Mouse (Mus musculus): ENCODE measurements around the gene Rasal1.
A peak's percentile ranks its signal among the peaks of the same experiment; 100 is the strongest.

Rasal1 gene

DNA sequence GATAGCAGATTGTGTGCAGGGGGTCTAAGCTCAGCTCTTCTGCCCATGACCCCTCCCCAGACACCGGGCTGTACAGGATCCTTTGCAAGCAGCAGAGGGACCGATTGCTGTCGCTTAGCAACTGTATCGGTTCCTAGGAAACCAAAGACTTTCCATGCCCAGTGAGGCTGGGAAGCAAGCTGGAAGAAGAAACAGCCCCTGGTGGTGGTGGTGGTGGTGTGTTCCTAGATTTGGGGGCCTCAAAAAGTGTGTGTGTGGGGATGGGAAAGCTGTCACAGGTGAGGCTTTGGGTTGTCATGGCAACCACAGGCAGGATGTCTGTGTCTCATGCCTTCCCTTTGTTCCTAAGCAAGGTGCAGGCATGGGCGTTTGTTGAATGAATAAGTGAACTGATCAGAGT is 12.2 kb downstream of the Rasal1 start:
- no peak for DNase-seq

- DNase-seq: no peak
Measured at GRCm38 (mm10) chr5:120664888-120665287, 16.3 kb downstream of the Rasal1 start.

GRCm38 (mm10) chr5:120668761-120669160 is 20.1 kb downstream of the Rasal1 start:
- DNase-seq: no peak

GRCm38 (mm10) chr5:120670132-120670531 is 21.5 kb downstream of the Rasal1 start:
- DNase-seq: no peak

GRCm38 (mm10) chr5:120671865-120672264 is 23.3 kb downstream of the Rasal1 start:
- no peak for DNase-seq

DNA sequence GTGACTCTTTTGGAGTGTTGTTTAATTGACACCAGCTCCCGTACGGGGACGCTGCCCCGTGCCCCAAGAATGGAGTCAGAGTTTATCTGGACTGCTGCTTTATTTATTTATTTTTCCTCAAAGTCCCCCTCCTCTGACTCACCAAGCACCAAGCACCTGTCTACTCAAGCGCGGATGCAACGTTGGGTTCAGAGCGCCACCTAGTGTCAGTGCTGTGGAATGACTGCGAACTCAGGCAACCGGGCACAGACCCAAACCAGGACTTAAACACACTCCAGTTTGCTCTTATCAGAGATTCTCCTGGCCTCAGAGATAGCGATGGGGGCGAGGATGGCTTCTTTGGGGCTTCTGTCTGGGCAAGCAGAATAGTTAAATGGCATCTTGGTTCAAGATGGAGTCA is 25.0 kb downstream of the Rasal1 start:
- peak; percentile 64 to 69 for DNase-seq

DNA sequence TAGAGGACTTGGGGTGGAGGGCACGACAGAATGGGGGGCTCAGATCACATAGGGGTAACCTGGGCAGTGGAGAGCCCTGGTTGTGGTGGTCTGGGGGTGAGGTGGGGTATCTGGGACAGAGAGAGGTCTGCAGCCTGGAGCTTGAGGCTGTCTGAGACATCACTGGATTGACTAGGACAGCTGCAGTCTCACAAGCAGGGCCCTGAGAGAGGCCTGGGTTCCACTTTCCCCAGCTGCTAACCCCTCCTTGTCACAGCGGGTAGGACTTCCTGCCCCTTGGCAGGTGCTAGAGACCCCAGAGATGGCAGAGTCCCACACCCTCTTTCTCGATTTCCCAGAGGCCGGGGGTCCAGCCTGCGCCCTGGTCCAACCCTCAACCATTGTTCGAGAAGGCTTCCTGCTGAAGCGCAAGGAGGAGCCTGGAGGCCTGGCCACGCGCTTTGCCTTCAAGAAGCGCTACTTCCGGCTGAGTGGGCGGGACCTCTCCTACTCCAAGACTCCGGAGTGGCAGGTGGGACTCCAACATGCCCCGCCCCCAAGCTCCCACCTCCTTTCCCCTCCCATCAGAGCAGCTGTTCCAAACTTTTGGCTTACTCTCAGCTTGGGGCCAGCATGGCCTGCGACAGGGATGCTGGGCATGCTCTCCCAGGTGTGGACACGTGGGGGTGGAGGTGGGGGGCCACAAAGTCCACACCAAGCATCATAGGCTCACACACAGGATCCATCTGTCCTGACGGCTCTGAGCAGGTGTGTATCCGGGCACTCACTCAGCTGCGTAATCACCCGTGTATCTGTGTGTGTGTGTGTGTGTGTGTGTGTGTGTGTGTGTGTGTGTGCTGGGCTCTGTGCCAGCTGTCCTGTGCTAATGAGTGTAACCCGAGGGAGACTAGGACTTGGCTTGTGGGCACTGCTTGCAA is 25.9 kb downstream of the Rasal1 start:
- no peak for DNase-seq

- peak; percentile 54 to 65 for DNase-seq
Measured at GRCm38 (mm10) chr5:120677516-120677915, 28.9 kb downstream of the Rasal1 start.

DNA sequence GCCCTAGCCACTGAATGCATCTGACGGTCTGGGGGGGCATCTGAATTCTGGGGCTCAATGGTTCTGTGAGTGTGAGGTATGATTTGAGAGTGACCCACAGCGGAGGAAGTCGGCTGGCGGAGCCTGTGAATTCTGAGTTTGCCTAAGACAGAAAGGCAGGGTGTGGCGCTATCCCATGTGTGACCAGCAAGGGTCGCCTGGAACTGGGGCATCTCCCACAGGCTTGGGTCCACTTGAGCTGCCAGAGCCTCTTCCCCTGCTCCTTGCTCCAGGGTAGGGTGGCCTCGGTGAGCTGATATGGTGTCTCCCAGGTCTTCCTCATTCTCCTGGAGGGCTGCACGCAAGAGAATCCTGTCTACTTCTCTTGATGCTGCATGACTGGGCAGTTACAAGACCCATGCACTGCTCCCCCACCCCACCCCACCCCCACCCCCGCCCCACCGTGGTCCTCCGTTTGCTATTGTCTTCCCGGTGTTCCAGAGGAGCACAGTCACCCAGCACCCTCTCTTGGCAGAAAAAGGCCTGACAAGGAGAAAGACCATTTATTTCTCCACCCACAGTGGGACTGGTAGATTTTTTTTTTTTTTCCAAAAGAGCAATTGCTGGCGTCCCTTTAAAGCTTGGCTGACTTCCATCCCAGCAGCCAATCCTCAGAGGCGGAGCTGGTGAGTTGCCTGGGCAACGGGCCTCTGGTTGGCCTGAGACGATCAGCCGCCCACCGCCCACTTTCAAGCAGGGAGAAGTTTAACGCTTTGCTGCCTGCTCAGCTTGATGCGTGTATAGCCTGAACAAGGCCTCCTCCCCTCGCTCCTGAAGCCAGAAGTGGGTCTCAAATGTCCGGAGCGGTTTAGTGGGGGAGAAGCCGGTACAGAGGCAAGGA is 31.3 kb downstream of the Rasal1 start:
- DNase-seq: peak; percentile 59 to 64

DNA sequence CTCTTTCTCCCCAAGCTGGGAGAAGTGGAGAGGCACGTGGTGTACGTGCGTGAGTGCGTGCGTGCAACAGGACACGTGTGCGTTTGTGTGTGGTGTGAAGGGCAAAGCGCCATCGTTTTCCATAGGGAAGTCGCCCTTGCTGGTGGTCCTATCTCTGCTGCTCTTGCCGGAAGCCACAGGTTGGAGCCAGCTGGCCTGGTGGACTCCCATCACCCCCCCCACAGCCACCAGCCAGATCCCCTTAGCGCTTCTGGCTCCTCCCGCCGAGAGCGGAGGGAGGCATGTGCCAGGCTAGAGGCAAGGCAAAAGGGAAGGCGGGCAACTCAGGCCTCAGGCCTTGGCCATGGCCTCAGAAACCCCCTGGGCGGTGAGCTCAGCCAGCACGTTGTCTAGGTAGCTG is 32.3 kb downstream of the Rasal1 start:
- no peak for DNase-seq

- DNase-seq: peak; percentile 58 to 66
Measured at GRCm38 (mm10) chr5:120682982-120683771, 34.6 kb downstream of the Rasal1 start.

- peak; percentile 58 to 74 for DNase-seq
Measured at GRCm38 (mm10) chr5:120685678-120686077, 37.1 kb downstream of the Rasal1 start.

DNA sequence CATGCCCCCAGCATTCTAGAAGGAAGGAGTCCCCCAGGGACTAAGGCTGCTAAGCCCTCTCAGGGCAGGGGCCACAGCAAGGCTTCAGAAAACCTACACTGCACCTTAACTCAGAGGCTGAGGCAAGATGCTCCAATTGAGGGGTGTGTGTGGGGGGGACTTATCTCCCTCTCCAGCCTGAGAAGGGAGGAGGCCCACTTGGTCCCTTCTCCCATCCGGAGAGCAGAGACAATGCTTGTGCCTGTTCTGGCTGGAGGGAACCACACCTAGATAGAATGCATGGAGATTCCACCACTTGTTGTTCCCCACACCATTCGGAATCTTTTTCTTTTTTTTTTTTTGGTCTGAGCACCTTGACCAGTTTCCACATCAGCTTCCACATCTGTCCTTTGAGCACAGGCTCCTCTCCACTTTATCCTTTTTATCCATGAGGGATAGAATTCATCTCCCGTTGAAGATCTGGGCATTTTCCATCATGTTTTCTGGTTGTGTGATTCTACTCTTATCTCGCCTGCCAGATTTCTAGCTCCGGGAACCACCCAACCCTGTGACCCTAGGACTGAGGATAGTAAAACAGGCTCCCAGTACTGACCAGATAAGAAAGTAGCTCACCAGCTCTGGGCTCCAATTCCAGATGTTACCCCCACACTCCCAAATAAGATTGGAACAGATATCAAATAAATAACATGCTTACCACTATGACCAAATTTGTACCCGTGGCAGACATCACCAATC is 38.3 kb downstream of the Rasal1 start:
- no peak for DNase-seq

GRCm38 (mm10) chr5:120687484-120687851 is 38.9 kb downstream of the Rasal1 start:
- no peak for DNase-seq

- peak; percentile 50 to 66 for DNase-seq
Measured at GRCm38 (mm10) chr5:120687897-120688296, 39.3 kb downstream of the Rasal1 start.

GRCm38 (mm10) chr5:120688434-120688833 is 39.8 kb downstream of the Rasal1 start:
- DNase-seq: peak; percentile 75 to 88

DNA sequence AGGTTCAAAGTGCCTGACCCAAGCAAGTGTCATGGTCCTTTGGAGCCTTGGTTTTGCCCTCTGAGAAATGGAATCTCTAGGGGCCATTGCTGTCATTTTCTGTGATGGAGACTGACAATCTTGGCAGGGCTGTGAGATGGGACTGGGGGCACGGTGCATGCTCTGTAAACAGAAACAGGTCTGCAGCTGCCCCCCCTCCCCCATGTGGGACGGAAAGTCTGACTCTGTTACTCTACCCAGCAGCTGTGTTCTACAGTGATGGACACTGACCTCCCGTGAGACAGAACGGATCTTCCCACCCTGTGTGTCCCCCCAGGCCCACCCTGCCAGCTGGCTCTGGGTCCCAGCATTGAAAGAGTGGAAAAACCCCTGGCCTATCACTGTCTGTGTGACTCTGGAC is 41.8 kb downstream of the Rasal1 start:
- peak; percentile 34 to 36 for DNase-seq

DNA sequence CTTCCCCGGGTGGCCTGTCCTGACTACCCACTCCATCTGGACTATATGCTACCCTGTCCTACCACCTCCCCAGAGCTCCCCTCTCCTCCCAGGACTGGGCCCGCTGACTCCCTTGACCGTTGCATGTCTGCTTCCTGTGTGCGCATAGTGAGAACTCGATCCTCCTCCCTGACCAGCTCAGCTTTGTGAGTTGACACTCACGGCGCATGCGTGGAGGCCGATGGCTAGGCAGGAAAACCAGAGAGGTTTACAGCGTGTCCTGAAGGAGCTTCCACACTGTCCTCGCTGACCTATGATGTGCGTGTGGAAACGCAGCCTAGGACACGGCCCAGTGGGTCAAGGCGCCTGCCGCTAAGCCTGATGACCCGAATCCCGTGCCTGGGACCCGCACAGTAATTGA is 43.4 kb downstream of the Rasal1 start:
- peak in 1 of 2 experiments; percentile 21 for DNase-seq

- peak; percentile 67 to 77 for DNase-seq
Measured at GRCm38 (mm10) chr5:120693931-120694694, 45.5 kb downstream of the Rasal1 start.

DNA sequence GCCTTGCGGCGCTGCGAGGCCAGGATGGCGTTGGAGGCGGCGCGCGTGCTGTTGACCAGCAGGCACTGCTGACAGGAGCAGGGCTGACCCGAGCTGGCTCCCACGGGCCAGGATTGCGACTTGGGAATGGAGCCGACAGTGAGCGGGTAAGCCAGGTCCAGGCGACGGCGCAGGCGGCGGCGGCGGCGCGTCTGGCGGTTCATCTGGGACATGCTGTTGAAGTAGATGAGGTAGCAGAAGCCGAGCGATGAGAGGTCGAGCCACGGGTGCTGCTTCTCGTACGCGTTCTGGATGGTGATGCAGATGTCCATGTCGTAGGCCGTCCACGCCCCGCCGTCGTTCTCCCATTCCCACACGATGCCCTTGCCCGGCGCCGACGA is 46.1 kb downstream of the Rasal1 start:
- peak in 1 of 2 experiments; percentile 53 for DNase-seq

- DNase-seq: peak; percentile 26 to 40
Measured at GRCm38 (mm10) chr5:120696057-120696743, 47.6 kb downstream of the Rasal1 start.
